Mouse (Mus musculus): ENCODE data around the gene Morn1.

The Morn1 gene

GRCm38 (mm10) chr4:155138451-155138850 lies 52.1 kb downstream of the Morn1 start:
- TF ChIP-seq GATA4 (IDR thresholded peaks at IDR 0.05; ENCODE audit: insufficient replicate concordance, low read length) = no peak

- no peak for TF ChIP-seq GATA4 (IDR thresholded peaks at IDR 0.05; ENCODE audit: insufficient replicate concordance, low read length)
These were observed 53.1 kb downstream of the Morn1 start for GRCm38 (mm10) chr4:155139281-155140045.

- no peak for TF ChIP-seq GATA4 (IDR thresholded peaks at IDR 0.05; ENCODE audit: insufficient replicate concordance, low read length)
These were observed 53.8 kb downstream of the Morn1 start for GRCm38 (mm10) chr4:155140150-155140549.

GRCm38 (mm10) chr4:155140795-155141265 lies 54.5 kb downstream of the Morn1 start:
- TF ChIP-seq GATA4 (IDR thresholded peaks at IDR 0.05; ENCODE audit: insufficient replicate concordance, low read length) = no peak

- no peak for TF ChIP-seq GATA4 (IDR thresholded peaks at IDR 0.05; ENCODE audit: insufficient replicate concordance, low read length)
These were observed 56.5 kb downstream of the Morn1 start for GRCm38 (mm10) chr4:155142836-155143235.

GRCm38 (mm10) chr4:155143411-155143810 lies 57.0 kb downstream of the Morn1 start:
- no peak for TF ChIP-seq GATA4 (IDR thresholded peaks at IDR 0.05; ENCODE audit: insufficient replicate concordance, low read length)

- TF ChIP-seq GATA4 (IDR thresholded peaks at IDR 0.05; ENCODE audit: insufficient replicate concordance, low read length) = no peak
These were observed 57.6 kb downstream of the Morn1 start for GRCm38 (mm10) chr4:155143871-155144502.

- no peak for TF ChIP-seq GATA4 (IDR thresholded peaks at IDR 0.05; ENCODE audit: insufficient replicate concordance, low read length)
These were observed 58.3 kb downstream of the Morn1 start for GRCm38 (mm10) chr4:155144548-155145180.

GRCm38 (mm10) chr4:155146107-155146823 lies 59.9 kb downstream of the Morn1 start:
- TF ChIP-seq GATA4 (IDR thresholded peaks at IDR 0.05; ENCODE audit: insufficient replicate concordance, low read length) = no peak

- TF ChIP-seq GATA4 (IDR thresholded peaks at IDR 0.05; ENCODE audit: insufficient replicate concordance, low read length) = no peak
These were observed 62.1 kb downstream of the Morn1 start for GRCm38 (mm10) chr4:155148453-155148852.

GRCm38 (mm10) chr4:155148910-155149698 lies 62.7 kb downstream of the Morn1 start:
- TF ChIP-seq GATA4 (IDR thresholded peaks at IDR 0.05; ENCODE audit: insufficient replicate concordance, low read length) = no peak

GRCm38 (mm10) chr4:155149941-155150275 lies 63.5 kb downstream of the Morn1 start:
- TF ChIP-seq GATA4 (IDR thresholded peaks at IDR 0.05; ENCODE audit: insufficient replicate concordance, low read length) = no peak

- TF ChIP-seq GATA4 (IDR thresholded peaks at IDR 0.05; ENCODE audit: insufficient replicate concordance, low read length) = peak; percentile 54; the same call in 1 of the 2 replicates
These were observed 64.1 kb downstream of the Morn1 start for GRCm38 (mm10) chr4:155150276-155151113.

Measured in liver, adult (tissue).